15 mouse cellular contexts compared by ENCODE assay signal in genomic region chr2:93364951-93365350, GRCm38 (mm10).
"Had no signal": no experiment of that assay in that cellular context is flagged by ENCODE, and none has a peak within 500 bp of the region (broad histone marks: within the 10 kb centered on the region; RNA-seq: fewer than 3 reads in every experiment).

No protein-coding gene starts in this region.

- H3K9me3 ChIP-seq: limb, embryonic 12.5 days; limb, embryonic 15.5 days; midbrain, embryonic 13.5 days; stomach, embryonic 15.5 days had no signal

- H3K27me3 ChIP-seq: limb, embryonic 15.5 days; stomach, embryonic 15.5 days had no signal

- DNase-seq: kidney, adult 18-20 months; kidney, adult 9 months; kidney, postnatal 14 days; kidney, postnatal 4 days; liver, postnatal 0 days; lung, embryonic 14.5 days; right cerebral cortex, postnatal 4 days; spleen, adult 18-20 months; thymus, postnatal 25 days had no signal

- H3K4me3 ChIP-seq: limb, embryonic 12.5 days; limb, embryonic 15.5 days; midbrain, embryonic 13.5 days; stomach, embryonic 15.5 days had no signal

- H3K4me1 ChIP-seq: stomach, embryonic 15.5 days had no signal

- H3K27ac ChIP-seq: limb, embryonic 15.5 days; liver, embryonic 14.5 days; macrophage; midbrain, embryonic 13.5 days; stomach, embryonic 15.5 days had no signal

- H3K36me3 ChIP-seq: limb, embryonic 12.5 days; limb, embryonic 15.5 days; midbrain, embryonic 13.5 days; stomach, embryonic 15.5 days had no signal
